Mouse (Mus musculus) c-Kit-negative CD71-positive TER-119-positive erythroid progenitor cells, embryonic 14.5 days (primary cell): ENCODE measurements around the gene Nrn1.

Experiments used
- DNase-seq: peaks from one replicate; pipeline ENCODE4 v3.0.0-alpha.2; 2013; ENCODE audit warnings: low read depth, low spot score

Gene Nrn1

GRCm38 (mm10) chr13:36724533-36725470 is 10.1 kb downstream of the Nrn1 start:
- no peak for DNase-seq

GRCm38 (mm10) chr13:36723726-36724300 is 11.1 kb downstream of the Nrn1 start:
- DNase-seq, result no peak

GRCm38 (mm10) chr13:36722309-36722708 is 12.6 kb downstream of the Nrn1 start:
- DNase-seq, result no peak

GRCm38 (mm10) chr13:36720297-36721017 is 14.5 kb downstream of the Nrn1 start:
- DNase-seq, result no peak

- DNase-seq, result no peak
These were observed 17.6 kb downstream of the Nrn1 start for GRCm38 (mm10) chr13:36717376-36717775.

GRCm38 (mm10) chr13:36716708-36717107 is 18.2 kb downstream of the Nrn1 start:
- DNase-seq, result no peak

- no peak for DNase-seq
These were observed 20.8 kb downstream of the Nrn1 start for GRCm38 (mm10) chr13:36714101-36714500.

- no peak for DNase-seq
These were observed 27.7 kb downstream of the Nrn1 start for GRCm38 (mm10) chr13:36707088-36707690.

- no peak for DNase-seq
These were observed 38.6 kb downstream of the Nrn1 start for GRCm38 (mm10) chr13:36696351-36696771.

GRCm38 (mm10) chr13:36695516-36696201 is 39.3 kb downstream of the Nrn1 start:
- no peak for DNase-seq

GRCm38 (mm10) chr13:36683581-36683980 is 51.4 kb downstream of the Nrn1 start:
- DNase-seq, result no peak

GRCm38 (mm10) chr13:36680690-36681355 is 54.1 kb downstream of the Nrn1 start:
- DNase-seq, result no peak

GRCm38 (mm10) chr13:36679345-36679744 is 55.6 kb downstream of the Nrn1 start:
- DNase-seq, result no peak
